Mouse (Mus musculus) limb, embryonic 14.5 days (tissue): ENCODE measurements around the gene Phf5a. TPM values are rescaled to one million over a fixed set of nuclear protein-coding genes. Genes with fewer than 3 reads are reported as not detected.

Experiments
- ATAC-seq: fragments of 200-750 bp; cut with Nextera tagmentation; 2 replicates; pipeline ENCODE4 v1.8.0; 2017; ENCODE audit warnings: low read depth, moderate number of reproducible peaks, moderate TSS enrichment; ENCODE audit not compliant: low FRiP score
- DNase-seq: peaks from one replicate; pipeline ENCODE4 v3.0.0-alpha.2; 2015; ENCODE audit warnings: low spot score
- H3K27ac ChIP-seq: fragments of 300-500 bp; sonication (generic); replicated peaks from 2 replicates; pipeline ENCODE4 v1.5.1; 2014; ENCODE audit warnings: low read depth, mild to moderate bottlenecking, low read length, moderate library complexity, mixed read lengths
- H3K27me3 ChIP-seq: fragments of 300-500 bp; sonication (generic); 2 replicates; pipeline ENCODE4 v1.6.1; 2014; ENCODE audit warnings: low read length, mixed read lengths; ENCODE audit not compliant: control insufficient read depth, insufficient read depth
- H3K36me3 ChIP-seq: fragments of 300-500 bp; sonication (generic); 2 replicates; pipeline ENCODE4 v1.6.1; 2014; ENCODE audit warnings: mild to moderate bottlenecking, low read length, moderate library complexity, mixed read lengths; ENCODE audit not compliant: control insufficient read depth, insufficient read depth
- H3K4me1 ChIP-seq: fragments of 300-500 bp; sonication (generic); 2 replicates; pipeline ENCODE4 v1.6.1; 2014; ENCODE audit warnings: antibody characterized with exemption, low read length, mixed read lengths; ENCODE audit not compliant: control insufficient read depth, insufficient read depth
- H3K4me2 ChIP-seq: fragments of 300-500 bp; sonication (generic); replicated peaks from 2 replicates; pipeline ENCODE4 v1.6.1; 2014; ENCODE audit warnings: low read depth, mild to moderate bottlenecking, low read length, moderate library complexity; ENCODE audit not compliant: severe bottlenecking
- H3K4me3 ChIP-seq: fragments of 300-500 bp; sonication (generic); replicated peaks from 2 replicates; pipeline ENCODE4 v1.5.1; 2014; ENCODE audit warnings: low read length
- H3K9ac ChIP-seq: fragments of 300-500 bp; sonication (generic); 2 replicates; pipeline ENCODE4 v1.6.1; 2014; ENCODE audit warnings: mild to moderate bottlenecking, low read depth, low read length, moderate library complexity; ENCODE audit not compliant: severe bottlenecking
- H3K9me3 ChIP-seq: fragments of 300-500 bp; sonication (generic); 2 replicates; pipeline ENCODE4 v1.6.1; 2016; ENCODE audit warnings: low read length; ENCODE audit not compliant: control insufficient read depth
- POLR2A ChIP-seq: fragments of 200-500 bp; IDR thresholded peaks from 2 replicates; pipeline ENCODE4 v1.8.0; 2012; ENCODE audit warnings: inconsistent platforms, mild to moderate bottlenecking, moderate library complexity, borderline replicate concordance; ENCODE audit not compliant: insufficient read depth, insufficient read length; ENCODE audit errors: extremely low read depth
- WGBS: fragments of 180-500 bp; shearing (Covaris S2); extraction: QIAGEN DNeasy Blood & Tissue Kit; methylation state at CpG from one replicate; pipeline ENCODE4 v1.1.7; 2014; 5-methylcytosine and 5-hydroxymethylcytosine counted together
- polyA plus RNA-seq, 2 experiments: library from polyadenylated mRNA; depleted of rRNA in 1 of 2; stranded (reverse) in 1 of 2; unstranded in 1 of 2; fragments of >200 nt; fragmentation: Nextera tagmentation in 1 of 2; extraction: Ambion mirVana in 1 of 2; gene quantifications; 2 replicates each; pipeline versions ENCODE4 v1.2.1 to v1.2.3; 2012 to 2014

Gene Phf5a
- polyA plus RNA-seq, 2 experiments: 96.8 to 163 TPM

- Histone ChIP-seq H3K9ac (no peak overlapping the region), H3K9me3 (no peaks in the 10 kb centered on the region), H3K27me3 (no peaks in the 10 kb centered on the region), H3K4me3 (no peak overlapping the region), H3K27ac (no peak overlapping the region), H3K36me3 (peaks cover 50% of the 10 kb centered on the region), H3K4me2 (no peak overlapping the region), H3K4me1 (no peaks in the 10 kb centered on the region)
- WGBS: 82% methylated on average over 9 of the region's 9 CpGs
- TF ChIP-seq POLR2A: no peak
- DNase-seq: no peak
- no peak for ATAC-seq
Measured at GRCm38 (mm10) chr15:81846755-81847154, 25.0 kb downstream of the Phf5a start.

GRCm38 (mm10) chr15:81845724-81846123 is 26.0 kb downstream of the Phf5a start:
- Histone ChIP-seq H3K27me3 (no peaks in the 10 kb centered on the region), H3K27ac (no peak overlapping the region)
- WGBS: 39% methylated on average over 4 of the region's 4 CpGs

GRCm38 (mm10) chr15:81845033-81845625 is 26.6 kb downstream of the Phf5a start:
- H3K27ac ChIP-seq: no peak overlapping the region
- DNase-seq: no peak
- H3K4me3 ChIP-seq: no peak overlapping the region
- no peak for ATAC-seq
- H3K9me3 ChIP-seq: no peaks in the 10 kb centered on the region
- WGBS: 78% methylated on average over 5 of the region's 5 CpGs
- no peaks in the 10 kb centered on the region for H3K4me1 ChIP-seq
- H3K27me3 ChIP-seq: no peaks in the 10 kb centered on the region
- H3K4me2 ChIP-seq: no peak overlapping the region
- peaks cover 33% of the 10 kb centered on the region for H3K36me3 ChIP-seq
- H3K9ac ChIP-seq: no peak overlapping the region
- no peak for TF ChIP-seq POLR2A

More at GRCm38 (mm10) chr15:81845724-81846123, 26.0 kb downstream of the Phf5a start:
- ATAC-seq: no peak
- DNase-seq: no peak
- TF ChIP-seq POLR2A: no peak
- no peaks in the 10 kb centered on the region for H3K9me3 ChIP-seq
- H3K36me3 ChIP-seq: peaks cover 39% of the 10 kb centered on the region
- H3K4me2 ChIP-seq: no peak overlapping the region
- no peaks in the 10 kb centered on the region for H3K4me1 ChIP-seq
- H3K9ac ChIP-seq: no peak overlapping the region
- H3K4me3 ChIP-seq: no peak overlapping the region

GRCm38 (mm10) chr15:81842275-81842674 is 29.4 kb downstream of the Phf5a start:
- Histone ChIP-seq H3K27ac (no peak overlapping the region), H3K4me3 (no peak overlapping the region), H3K9ac (no peak overlapping the region), H3K9me3 (no peaks in the 10 kb centered on the region), H3K36me3 (peaks cover 9% of the 10 kb centered on the region), H3K27me3 (no peaks in the 10 kb centered on the region), H3K4me1 (peaks cover 4% of the 10 kb centered on the region; the same call in 1 of the 2 replicates), H3K4me2 (no peak overlapping the region)
- ATAC-seq (no peak), DNase-seq (no peak)
- 83% methylated on average over 7 of the region's 7 CpGs for WGBS
- no peak for TF ChIP-seq POLR2A

GRCm38 (mm10) chr15:81840306-81840705 is 31.4 kb downstream of the Phf5a start:
- Histone ChIP-seq H3K4me1 (peaks cover 20% of the 10 kb centered on the region), H3K9me3 (no peaks in the 10 kb centered on the region), H3K27me3 (no peaks in the 10 kb centered on the region), H3K4me3 (no peak overlapping the region), H3K36me3 (no peaks in the 10 kb centered on the region), H3K27ac (no peak overlapping the region), H3K4me2 (no peak overlapping the region), H3K9ac (no peak overlapping the region)
- WGBS: 92% methylated on average over 7 of the region's 7 CpGs
- no peak for ATAC-seq
- no peak for TF ChIP-seq POLR2A
- DNase-seq: no peak

GRCm38 (mm10) chr15:81839634-81840033 is 32.1 kb downstream of the Phf5a start:
- 77% methylated on average over 5 of the region's 5 CpGs for WGBS
- ATAC-seq: no peak
- no peaks in the 10 kb centered on the region for H3K9me3 ChIP-seq
- no peak overlapping the region for H3K27ac ChIP-seq
- H3K4me1 ChIP-seq: peaks cover 20% of the 10 kb centered on the region
- no peak overlapping the region for H3K4me3 ChIP-seq
- peak; percentile 18 for DNase-seq
- no peak for TF ChIP-seq POLR2A
- H3K36me3 ChIP-seq: no peaks in the 10 kb centered on the region
- H3K4me2 ChIP-seq: no peak overlapping the region
- H3K27me3 ChIP-seq: no peaks in the 10 kb centered on the region
- no peak overlapping the region for H3K9ac ChIP-seq
